Mouse (Mus musculus): Measurements from ENCODE around the gene Eaf1. TPM values are rescaled to one million over a fixed set of nuclear protein-coding genes. Genes with fewer than 3 reads are reported as not detected.
A peak's percentile ranks its signal among the peaks of the same experiment; 100 is the strongest.
"Not testable (repeated sequence)": the region's sequence is repeated elsewhere in the genome, so short reads cannot be mapped to it uniquely, and the experiment has no call there.

Gene Eaf1
- polyA plus RNA-seq (2012; rRNA removed): 30.8 and 35.4 TPM in 2 replicates

DNA sequence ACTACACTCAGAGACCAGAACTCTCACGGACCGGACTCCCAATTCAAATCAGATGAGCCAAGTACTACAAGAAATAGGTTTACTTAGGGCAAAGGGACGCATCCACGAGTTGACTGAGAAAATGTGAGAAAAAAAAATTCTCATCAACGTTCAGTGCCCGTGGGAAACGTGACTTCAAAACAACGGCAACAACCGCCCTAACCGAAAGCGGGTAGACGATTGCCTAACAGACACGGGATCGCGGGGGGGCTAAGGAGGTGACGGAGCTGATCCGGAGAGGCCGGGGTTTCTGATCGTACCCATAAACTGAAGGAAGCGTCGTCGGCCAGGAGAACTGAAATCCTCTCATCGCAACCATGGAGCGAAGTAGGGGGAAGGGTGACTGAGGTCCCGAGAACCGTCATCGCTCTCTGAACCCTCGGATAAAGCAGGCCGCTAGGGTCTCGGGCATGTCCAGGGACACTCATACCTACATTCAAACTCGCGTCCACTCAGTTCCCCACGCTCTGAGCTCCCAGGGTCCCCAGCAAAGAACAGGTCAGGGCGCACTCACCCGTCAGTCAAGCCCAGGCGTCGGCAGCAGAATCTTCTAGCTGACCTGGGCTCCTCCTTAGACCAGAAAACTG lies at the start of gene Eaf1:
Gene Eaf1 (plus strand): TSS at position 51 of the 626 bp plus-strand sequence.
- no peak for DNase-seq (ENCODE audit: low read depth)

DNA sequence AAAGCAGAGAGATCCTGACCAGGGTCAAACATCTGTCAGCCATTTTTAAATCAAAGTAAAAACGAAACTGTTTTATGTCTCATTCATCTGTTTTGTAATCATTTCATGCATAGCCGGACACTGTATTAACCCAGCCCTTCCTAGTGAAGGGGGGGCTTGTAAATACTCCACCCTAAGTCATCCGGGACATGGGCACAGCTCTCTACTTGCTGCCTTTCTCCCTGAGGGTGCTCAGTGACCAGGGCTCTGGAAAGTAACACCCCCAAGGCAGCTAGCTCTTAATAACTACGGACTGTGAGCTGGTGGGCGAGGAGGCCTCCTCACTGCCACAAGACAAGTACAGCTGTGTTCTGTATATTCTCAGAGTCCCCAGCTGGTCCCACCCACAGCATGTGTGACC lies 45.2 kb upstream of the Eaf1 start:
- DNase-seq (ENCODE audit: low read depth): no peak

DNA sequence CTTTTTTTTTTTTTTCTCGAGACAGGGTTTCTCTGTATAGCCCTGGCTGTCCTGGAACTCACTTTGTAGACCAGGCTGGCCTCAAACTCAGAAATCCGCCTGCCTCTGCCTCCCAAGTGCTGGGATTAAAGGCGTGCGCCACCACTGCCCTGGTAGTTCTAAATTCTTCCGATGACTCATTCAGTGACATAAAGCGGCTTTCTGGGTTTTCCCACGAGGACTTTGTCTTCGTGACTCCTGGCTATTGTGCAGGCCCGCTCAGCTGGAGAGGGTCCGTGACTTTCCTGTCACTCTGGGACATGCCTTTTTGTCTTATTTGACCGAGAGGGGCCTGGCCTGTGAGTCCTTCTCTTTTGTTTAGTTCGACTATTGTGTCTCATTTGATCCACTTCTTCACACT lies 40.3 kb upstream of the Eaf1 start:
- not testable (repeated sequence) for DNase-seq (ENCODE audit: low read depth)

DNA sequence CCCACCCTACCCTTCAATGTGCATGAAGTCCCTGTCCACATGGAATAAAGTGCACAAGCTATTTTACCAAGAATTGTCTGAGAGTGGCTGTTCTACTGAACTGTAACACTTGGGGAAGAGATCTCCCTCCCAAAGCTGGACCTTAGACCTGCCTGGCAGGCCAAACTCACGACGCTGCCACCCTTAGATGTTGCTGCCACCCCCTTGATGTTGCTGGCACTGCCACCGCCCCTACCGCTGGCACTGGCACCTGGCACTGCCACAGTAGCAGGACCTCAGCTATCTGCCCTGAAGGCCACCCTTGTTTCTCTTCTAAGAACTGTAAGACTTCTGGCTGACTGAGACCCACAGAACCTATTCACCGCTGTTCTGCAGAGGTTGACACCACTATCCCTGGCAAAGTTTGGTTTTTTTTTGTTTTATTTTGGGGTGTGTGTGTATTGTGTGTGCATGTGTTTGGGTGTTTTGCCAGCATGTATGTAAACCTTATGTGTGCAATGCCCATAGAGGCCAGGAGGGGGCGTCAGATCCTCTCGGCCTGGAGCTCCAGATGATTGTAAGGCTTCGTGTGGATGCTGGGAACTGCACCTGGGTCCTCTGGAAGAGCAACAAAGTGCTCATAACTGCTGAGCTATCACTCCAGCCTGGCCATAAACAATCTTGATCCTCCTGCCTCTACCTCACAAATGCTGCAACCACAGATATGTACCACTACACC lies 39.2 kb upstream of the Eaf1 start:
- no peak for DNase-seq (ENCODE audit: low read depth)

DNA sequence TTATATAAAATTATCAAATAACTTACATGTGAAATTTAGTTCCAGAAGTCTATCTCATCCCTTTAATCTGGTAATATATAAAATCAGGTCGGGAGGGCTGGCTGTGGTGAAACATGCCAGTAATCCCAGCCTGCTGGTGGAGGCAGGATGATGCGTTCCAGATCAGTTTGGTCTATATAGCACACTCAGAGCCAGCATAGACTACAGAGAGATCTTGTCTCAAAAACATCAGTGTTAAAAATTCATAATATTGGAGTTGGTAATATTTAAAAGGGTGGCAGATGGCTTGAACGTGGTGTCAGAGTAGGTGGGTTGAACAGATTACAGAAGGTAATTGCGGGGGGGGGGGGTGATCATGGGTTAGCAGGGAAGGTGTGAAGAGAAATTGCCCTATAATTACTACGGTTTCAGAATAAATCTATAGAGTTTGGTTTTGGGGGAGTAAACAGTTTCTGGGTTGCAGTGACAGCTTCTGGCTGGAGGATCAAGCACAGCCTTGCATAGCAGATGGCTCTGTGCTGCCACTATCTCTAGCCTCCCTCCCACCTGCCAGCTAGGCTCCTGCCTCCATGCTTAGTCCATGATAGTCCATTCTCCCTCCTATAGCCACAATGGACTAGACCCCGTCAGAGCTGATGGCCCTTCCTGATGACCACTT lies 38.0 kb upstream of the Eaf1 start:
- DNase-seq (ENCODE audit: low read depth): no peak

DNA sequence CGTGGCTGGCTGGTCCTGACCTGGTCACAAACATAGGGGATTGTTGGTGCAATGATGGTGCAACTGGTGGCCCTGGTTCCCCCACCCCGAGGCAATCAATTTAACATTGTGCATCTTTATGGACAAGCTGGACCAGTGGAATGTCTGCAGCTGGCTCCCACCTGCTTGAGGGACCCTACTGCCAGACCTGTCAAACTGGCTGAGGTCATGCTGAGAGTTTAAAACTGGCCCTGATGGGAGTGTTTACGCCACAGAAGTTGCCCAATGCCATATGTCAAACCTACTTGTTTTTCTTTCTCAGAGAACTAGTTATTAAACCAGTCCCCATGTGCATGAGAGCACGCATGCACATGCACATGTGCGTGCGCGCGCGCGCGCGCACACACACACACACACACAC lies 36.2 kb upstream of the Eaf1 start:
- DNase-seq (ENCODE audit: low read depth): no peak

DNA sequence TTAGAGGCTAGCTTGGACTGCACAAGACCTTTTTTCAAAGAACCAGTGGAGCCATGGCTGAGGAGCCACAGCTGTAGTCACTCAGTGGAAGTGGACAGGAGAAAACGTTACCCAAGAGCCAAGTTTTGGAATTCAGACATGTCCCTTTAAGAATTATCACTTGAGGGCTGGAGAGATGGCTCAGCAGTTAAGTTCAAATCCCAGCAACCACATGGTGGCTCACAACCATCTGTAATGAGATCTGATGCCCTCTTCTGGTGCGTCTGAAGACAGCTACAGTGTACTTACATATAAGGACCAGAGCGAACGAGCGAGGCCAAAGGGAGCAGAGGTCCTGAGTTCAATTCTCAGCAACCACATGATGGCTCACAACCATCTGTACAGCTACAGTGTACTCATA lies 32.0 kb upstream of the Eaf1 start:
- not testable (repeated sequence) for DNase-seq (ENCODE audit: low read depth)

DNA sequence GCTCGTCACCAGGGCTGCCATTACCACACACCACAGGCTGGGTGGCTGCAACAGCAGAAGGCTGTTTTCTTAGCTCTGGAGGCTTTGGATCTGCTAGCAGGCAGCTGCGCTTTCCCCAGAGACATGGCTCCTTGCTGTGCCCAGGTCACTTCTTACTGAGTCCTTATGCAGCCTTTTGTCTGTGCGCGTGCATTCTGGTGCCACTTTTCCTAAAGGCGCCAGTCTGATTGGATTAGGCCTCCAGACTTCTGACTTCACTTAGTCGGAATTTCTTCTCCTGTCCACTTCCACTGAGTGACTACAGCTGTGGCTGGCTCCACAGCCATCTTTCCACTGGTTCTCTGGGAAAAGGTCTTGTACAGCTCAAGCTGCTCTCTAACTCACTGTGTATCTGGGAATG lies 31.3 kb upstream of the Eaf1 start:
- DNase-seq (ENCODE audit: low read depth): no peak

DNA sequence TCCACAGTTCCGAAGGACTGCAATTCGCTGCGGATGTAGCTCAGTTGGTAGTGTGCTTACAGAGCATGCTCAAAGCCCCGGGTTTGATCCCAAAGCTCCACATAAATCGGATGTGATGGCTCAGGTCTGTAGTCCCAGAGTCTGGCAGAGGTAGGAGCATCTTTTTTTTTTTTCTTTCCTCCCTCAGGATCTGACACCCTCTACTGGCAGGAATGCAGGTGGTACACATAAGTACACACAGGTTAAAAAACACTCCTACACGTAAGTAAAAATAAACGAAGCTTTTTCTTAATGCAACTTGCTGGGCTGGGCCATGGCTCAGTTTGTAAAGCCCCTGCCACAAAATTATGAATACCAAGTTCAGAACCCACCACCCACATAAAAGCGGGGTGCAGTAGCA lies 30.0 kb upstream of the Eaf1 start:
- no peak for DNase-seq (ENCODE audit: low read depth)

DNA sequence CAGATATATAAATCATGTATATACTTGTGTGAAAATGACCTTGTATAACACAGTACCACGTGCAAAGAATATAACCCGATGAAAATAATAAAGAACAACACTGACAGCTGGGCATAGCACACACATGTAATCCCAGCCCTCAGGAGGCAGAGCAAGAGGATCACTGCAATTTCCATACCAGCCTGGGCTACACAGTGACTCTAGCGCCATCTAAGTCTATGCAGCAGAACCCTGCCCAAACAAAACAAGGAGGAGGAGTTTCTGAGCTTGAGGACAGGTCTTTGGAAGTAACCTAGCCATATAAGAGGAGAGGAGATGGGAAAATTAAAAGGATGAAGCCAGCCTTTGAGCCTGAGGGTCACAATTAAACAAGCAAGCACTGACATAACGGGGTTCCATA lies 24.5 kb upstream of the Eaf1 start:
- DNase-seq (ENCODE audit: low read depth): no peak

DNA sequence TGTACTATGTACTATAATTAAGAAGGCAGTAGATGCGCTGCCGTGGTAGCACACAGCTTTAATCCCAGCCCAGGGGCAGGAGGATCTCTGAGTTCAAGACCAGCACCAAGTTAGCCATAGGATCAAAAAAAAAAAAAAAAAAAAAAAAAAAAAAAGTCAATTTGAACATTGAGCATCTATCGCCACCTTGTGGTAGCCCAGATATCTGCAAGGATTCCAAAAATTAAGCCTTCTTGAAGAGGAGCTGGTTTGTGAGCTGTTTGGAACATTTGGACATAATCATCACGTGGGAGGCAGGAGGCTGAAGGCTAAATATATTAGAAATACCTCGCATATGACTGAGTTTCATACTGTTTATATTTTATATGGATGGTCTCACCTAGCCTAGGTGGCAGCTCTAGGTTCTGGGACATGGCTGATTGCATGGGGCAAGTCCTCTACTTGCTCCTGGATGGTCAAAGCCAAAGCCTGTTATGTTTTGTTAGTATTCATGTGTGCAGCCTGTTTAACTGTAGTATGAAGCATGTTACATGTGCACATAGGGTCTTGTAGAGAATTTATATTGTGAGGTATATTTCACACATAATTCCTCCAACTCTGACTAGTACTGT lies 21.6 kb upstream of the Eaf1 start:
- no peak for DNase-seq (ENCODE audit: low read depth)

DNA sequence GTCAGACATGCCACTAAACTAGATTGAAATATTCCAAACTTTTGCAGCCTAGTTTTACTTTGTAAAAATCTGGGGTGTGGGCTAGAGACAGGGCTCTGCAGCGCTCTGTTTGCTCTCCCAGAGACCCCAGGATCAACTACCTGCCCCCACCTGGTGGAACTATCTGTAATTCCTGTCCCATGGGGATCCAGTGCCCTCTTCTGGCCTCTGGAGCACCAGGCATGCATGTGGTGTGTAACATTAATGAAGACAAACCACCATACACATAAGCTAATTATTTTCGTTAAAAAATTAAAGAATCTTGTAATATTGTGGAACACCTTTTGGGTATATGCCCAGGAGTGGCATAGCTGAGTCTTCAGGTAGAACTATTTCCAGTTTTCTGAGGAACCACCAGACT lies 20.9 kb upstream of the Eaf1 start:
- DNase-seq (ENCODE audit: low read depth): no peak

DNA sequence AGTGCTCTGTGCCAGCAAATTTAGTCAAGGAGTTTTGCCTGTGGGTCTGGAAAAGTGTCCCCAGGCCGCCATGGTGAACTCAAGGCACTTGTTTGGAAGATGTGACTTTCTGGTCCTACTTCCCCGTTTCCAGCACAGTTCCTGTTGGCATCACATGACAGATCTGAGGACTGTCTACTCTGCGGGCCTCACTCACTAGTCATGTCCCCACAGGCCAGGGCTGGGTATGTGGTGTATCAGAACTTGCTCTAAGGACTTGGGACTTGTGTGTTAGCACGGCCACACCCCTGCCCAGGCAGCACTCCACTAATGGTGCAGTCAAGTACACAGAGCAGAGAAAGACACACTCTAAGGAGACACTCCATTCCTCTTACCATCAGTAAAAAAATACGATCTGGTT lies 11.8 kb upstream of the Eaf1 start:
- no peak for DNase-seq (ENCODE audit: low read depth)

DNA sequence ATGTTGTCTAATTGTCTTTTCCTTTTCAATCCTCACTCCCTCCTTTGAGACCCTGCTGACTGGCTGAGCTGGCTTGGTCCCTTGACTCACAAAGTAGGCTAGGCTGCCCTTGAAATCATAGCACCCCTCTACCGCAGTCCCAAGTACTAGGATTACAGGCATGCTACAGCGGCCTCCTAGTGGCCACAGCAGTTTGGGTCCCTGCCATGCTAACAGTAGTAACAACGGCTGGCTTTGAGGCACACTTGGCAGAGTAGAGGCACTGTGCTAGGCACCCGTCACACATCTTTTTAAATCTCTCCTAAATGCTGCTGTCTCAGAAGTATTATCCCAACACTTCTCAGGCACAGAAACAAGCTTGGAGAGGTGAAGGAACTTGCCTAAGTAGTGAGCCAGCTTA lies 7.7 kb upstream of the Eaf1 start:
- DNase-seq (ENCODE audit: low read depth): no peak

DNA sequence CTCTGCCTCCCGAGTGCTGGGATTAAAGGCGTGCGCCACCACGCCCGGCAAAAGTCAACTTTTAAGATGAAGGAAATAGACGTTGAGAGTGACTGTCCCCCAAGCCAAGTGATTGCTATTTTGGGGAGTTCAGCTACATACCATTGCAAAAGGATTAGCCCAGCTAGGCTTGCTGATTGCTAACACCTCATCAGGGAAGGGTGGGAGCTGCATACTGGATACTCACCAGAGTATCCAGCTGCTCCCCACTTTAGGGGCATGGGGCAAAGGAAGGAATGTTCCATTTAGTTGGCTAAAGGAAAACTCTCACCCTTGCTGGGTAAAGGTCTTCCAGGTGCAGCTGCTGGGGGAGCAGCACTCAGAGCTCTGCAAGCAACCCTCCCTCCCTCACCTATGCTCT lies 6.1 kb upstream of the Eaf1 start:
- no peak for DNase-seq (ENCODE audit: low read depth)

DNA sequence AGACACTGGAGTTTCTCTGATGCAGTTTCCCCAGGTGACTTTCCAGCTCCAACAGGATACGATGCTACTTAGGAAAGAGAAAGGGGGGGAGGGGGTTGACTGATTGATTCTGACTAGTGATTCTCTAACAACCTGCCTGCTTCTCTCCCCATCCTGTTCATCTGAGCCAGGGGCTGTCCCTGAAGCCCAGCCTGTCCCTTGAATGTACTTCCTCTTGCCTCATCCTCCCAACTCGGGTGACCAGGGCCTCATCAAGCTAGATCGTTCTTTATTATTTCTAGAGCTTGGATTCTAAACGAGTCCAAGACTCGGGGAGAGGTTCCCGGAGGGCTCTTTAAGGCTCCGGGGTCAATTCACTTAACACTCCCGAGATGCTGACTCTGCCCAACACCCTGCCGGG lies 298 bp upstream of the Eaf1 start:
- DNase-seq (ENCODE audit: low read depth): no peak

DNA sequence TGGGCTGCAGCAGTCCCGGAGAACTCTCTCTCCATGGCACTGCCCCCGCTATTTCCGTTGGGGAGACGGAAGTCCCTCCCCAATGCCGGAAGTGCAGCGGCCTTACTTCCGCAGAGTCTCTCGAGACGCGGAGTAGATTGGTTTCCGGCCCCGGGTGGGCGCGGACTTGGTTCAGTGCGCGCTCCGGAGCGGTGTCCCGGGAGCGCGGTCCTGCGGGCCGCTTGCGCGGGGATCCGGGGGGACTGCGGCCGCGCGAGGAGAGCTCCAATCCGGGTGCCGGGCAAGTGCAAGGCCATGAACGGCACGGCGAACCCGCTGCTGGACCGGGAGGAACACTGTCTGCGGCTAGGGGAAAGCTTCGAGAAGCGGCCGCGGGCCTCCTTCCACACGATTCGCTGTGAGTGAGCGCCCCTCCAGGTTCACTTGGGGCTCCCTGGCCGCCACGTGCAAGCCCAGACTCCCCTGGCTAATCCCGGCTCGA lies 816 bp downstream of the Eaf1 start, which contains the start of gene Mettl6:
Gene Mettl6 (minus strand): TSS at position 66 of the 481 bp plus-strand sequence.
- peak; percentile 55 for DNase-seq (ENCODE audit: low read depth)

DNA sequence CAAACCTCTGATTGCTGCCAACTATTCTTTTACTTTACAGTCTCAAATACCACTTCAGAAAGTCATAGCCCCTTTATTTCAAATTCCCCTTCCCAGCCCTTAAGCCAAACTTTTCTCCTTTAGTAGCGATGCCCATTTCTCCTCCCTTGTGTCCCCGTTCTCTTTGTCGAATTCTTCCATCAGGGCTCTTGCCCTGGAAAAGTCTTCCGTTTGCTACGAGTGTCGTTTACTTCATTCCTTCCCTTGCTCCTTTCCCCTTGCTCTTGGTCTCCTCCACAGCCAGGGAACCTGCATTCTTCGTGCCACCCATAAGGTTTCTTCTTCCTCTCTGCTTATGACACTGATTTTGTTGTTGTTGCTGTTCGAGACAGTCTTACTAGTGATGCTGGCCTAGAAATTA lies 1.3 kb downstream of the Eaf1 start:
- DNase-seq (ENCODE audit: low read depth): no peak

DNA sequence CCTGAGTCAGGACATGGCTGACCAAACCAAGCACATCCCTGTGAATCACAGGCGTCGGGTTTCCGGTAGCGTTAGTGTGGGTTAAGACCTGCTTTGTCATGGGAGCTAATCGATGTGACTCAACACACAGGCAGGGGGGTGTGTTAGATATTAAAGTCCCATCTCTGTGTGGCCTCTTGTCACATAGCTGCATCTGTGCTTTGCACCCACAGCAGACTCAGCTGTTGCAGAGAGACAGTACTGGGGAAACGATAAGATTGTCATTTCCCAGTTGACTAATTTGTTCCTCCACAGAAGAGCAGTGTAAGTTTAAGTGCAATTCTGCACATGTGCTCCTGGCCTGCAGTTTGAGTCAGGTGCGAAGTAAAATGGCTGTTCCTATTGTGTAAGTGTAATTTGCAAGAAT lies 2.0 kb downstream of the Eaf1 start:
- DNase-seq (ENCODE audit: low read depth): no peak

DNA sequence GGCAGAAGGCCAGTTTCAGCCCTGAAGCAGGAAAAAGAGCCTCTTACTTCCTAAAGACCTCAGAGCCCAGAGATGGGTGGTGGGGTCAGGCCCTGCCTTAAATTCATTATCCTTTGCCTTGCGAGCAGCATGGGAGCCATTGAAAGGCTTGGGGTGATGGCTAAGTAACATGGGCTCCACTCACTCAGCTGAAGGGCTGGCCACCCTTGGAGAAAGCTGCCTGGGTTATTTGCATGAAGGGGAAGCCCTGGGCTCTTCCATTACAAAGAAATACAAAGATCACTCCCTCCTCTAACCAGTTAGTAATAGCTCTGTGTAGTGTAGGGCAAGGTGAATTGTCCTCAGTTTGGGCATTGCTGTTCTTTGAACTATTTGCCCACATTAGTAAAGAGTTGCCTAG lies 5.3 kb downstream of the Eaf1 start:
- DNase-seq (ENCODE audit: low read depth): no peak

DNA sequence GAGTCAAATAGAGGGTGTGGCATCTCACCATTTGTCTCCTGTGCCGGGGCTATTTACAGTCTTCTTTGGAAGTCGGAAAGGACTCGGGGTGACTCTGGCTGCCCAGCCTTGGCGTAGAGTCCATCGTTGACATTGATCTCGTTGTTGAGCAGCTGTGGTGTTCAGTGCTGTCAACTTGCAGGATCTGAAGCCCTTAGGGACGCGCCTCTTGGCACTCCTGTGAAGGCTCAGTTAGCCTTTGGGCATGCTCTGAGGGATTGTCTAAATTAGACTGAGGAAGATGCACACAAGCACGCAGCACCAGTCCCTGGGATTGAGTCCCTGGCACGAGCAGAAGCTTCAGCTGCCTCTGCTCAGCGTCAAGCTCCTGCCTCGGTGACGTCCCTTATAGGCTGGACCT lies 9.2 kb downstream of the Eaf1 start:
- no peak for DNase-seq (ENCODE audit: low read depth)

DNA sequence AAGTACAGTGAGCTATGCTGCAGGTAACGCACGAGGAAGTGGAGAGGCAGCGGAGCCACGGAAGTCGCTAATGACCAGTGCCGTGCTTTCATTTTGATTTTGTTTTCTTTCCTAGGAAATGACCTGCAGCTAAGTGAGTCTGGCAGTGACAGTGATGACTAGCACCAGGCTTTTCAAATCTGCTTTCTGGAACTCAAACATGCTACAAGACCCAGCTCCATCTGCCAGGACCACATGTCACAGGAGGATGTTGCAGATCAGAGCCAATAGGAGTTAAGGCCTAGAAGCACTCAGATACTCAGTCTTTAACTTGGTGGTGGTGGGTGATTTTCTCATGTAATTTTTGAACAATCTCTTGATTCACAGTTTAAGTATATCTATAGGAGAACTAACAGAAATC lies 12.3 kb downstream of the Eaf1 start:
- no peak for DNase-seq (ENCODE audit: low read depth)

DNA sequence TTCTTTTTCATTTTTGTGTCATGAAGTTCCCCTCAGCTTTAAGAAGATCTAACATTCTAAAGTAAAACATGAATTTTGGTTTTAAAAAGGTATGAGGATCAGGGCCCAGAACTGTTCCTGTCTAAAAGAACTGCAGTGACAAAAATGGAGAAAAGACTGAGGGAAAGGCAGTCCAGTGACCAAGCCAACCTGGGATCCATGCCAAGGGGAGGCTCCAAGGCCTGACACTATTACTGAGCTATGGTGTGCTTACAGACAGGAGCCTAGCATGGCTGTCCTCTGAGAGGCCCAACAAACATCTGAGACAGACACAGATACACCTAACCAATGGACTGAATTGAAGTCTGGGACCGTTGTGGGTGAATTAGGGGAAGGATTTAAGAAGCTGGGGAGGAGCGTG lies 15.7 kb downstream of the Eaf1 start:
- no peak for DNase-seq (ENCODE audit: low read depth)

Measured in gonadal fat pad, adult 2 months (tissue).